In genomic region chr15:103501186-103501585, GRCm38 (mm10) we compare ENCODE assay signal across 26 mouse cellular contexts. TPM values are rescaled to one million over a fixed set of nuclear protein-coding genes. Genes with fewer than 3 reads are reported as not detected.
"Had no signal": no experiment of that assay in that cellular context is flagged by ENCODE, and none has a peak within 500 bp of the region (broad histone marks: within the 10 kb centered on the region; RNA-seq: fewer than 3 reads in every experiment).

No protein-coding gene starts in this region.

- H3K4me2 ChIP-seq: limb, embryonic 13.5 days; liver, embryonic 12.5 days; liver, embryonic 15.5 days; midbrain, embryonic 15.5 days; stomach, embryonic 15.5 days had no signal

- H3K27me3 ChIP-seq: midbrain, embryonic 15.5 days had no signal

- H3K4me3 ChIP-seq: limb, embryonic 10.5 days; limb, embryonic 13.5 days; liver, embryonic 12.5 days; liver, embryonic 15.5 days; lung, embryonic 15.5 days; megakaryocyte, embryonic 14.5 days; midbrain, embryonic 10.5 days; midbrain, embryonic 15.5 days; stomach, embryonic 15.5 days had no signal

- H3K9ac ChIP-seq: limb, embryonic 13.5 days; liver, embryonic 12.5 days; liver, embryonic 15.5 days; lung, embryonic 15.5 days; midbrain, embryonic 15.5 days; stomach, embryonic 15.5 days had no signal

- H3K36me3 ChIP-seq: limb, embryonic 10.5 days; limb, embryonic 13.5 days; liver, embryonic 12.5 days; liver, embryonic 15.5 days; lung, embryonic 15.5 days; midbrain, embryonic 10.5 days; midbrain, embryonic 15.5 days; stomach, embryonic 15.5 days had no signal

- H3K9me3 ChIP-seq: limb, embryonic 10.5 days; limb, embryonic 13.5 days; liver, embryonic 12.5 days; liver, embryonic 15.5 days; lung, embryonic 15.5 days; megakaryocyte, embryonic 14.5 days; midbrain, embryonic 10.5 days; midbrain, embryonic 15.5 days; stomach, embryonic 15.5 days had no signal

- H3K4me1 ChIP-seq: liver, embryonic 15.5 days had no signal

- DNase-seq: kidney, adult 2 months; kidney, postnatal 25 days; layer of hippocampus, adult 9-11 months; liver; lung, adult 18-20 months; lung, postnatal 10 days; lung, postnatal 36 days; right cerebral cortex, postnatal 4 days; thymus, postnatal 25 days had no signal

- ATAC-seq: intestine, postnatal 0 days; liver, embryonic 12.5 days; midbrain, embryonic 15.5 days had no signal

- H3K27ac ChIP-seq: kidney, postnatal 0 days; limb, embryonic 10.5 days; limb, embryonic 13.5 days; liver, embryonic 12.5 days; liver, embryonic 15.5 days; lung, embryonic 15.5 days; midbrain, embryonic 10.5 days; midbrain, embryonic 15.5 days; stomach, embryonic 15.5 days had no signal

RNA-seq across cellular contexts. Expression of gene Gtsf2, which starts 52.9 kb away (rescaled TPM):
- total RNA-seq: layer of hippocampus, postnatal 25 days; left cerebral cortex, adult 18-20 months; left cerebral cortex, postnatal 25 days had no signal
- polyA plus RNA-seq: intestine, postnatal 0 days; kidney, adult 2 months; kidney, embryonic 14.5 days; kidney, postnatal 0 days; limb, embryonic 10.5 days; limb, embryonic 13.5 days; liver, embryonic 12.5 days; liver, embryonic 15.5 days; lung, embryonic 15.5 days; midbrain, embryonic 15.5 days; neural tube, embryonic 11.5 days; neural tube, embryonic 14.5 days; stomach, embryonic 15.5 days had no signal
